Mouse (Mus musculus) stomach, postnatal 0 days (tissue): ENCODE measurements around the gene Sae1.
A peak's percentile ranks its signal among the peaks of the same experiment; 100 is the strongest.

Experiments used
- CTCF ChIP-seq: IDR thresholded peaks from 2 replicates; pipeline ENCODE4 v1.5.1; 2016; ENCODE audit warnings: antibody characterized with exemption, low read depth, mild to moderate bottlenecking, moderate library complexity
- EP300 ChIP-seq: optimal IDR thresholded peaks from 2 replicates; pipeline ENCODE3; 2016; ENCODE audit warnings: antibody characterized with exemption

GRCm38 (mm10) chr7:16296766-16297390 is 90.7 kb downstream of the Sae1 start:
- TF ChIP-seq CTCF (peak; percentile 46), EP300 (no peak)
